Mouse (Mus musculus): ENCODE data around the gene Etv4. TPM values are rescaled to one million over a fixed set of nuclear protein-coding genes. Genes with fewer than 3 reads are reported as not detected.
A peak's percentile ranks its signal among the peaks of the same experiment; 100 is the strongest.

Gene Etv4
- 1 to 10 TPM; 1.2 to 3.0 TPM for total RNA-seq (2021)
- long read RNA-seq, experiment 1, partial matches to known transcripts: 1 of 3 reads
- long read RNA-seq, experiment 1, other reads (novel, unspliced or antisense): 1 of 3 reads
- long read RNA-seq, experiment 2, partial matches to known transcripts: 1 of 1 reads
- long read RNA-seq, experiment 2, other reads (novel, unspliced or antisense): 0 of 1 reads

GRCm38 (mm10) chr11:101785143-101785851, at the start of gene Etv4:
Etv4 (minus strand) TSS chr11:101785371.
- peak; percentile 92 to 93 for DNase-seq

DNA sequence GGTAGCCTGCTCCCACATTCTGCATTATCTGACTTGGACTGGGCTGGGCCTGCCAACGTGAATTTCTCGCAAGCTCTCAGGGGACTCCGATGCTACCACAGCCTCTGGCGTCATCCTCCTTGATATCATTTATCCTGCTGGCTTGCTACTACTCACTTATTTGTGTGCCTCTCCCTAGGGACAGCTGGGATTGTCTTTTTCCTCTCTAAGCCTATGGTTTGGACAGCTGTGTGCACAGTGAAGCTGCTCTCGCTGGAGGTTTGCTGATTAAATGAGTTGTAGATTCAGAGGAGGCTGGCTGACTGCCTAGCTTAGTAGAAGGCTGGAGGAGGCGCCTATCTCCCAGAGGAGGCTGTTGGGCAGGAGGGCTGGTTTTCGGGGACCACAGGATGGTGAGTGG, 46.8 kb upstream of the Etv4 start:
- DNase-seq: no peak

DNA sequence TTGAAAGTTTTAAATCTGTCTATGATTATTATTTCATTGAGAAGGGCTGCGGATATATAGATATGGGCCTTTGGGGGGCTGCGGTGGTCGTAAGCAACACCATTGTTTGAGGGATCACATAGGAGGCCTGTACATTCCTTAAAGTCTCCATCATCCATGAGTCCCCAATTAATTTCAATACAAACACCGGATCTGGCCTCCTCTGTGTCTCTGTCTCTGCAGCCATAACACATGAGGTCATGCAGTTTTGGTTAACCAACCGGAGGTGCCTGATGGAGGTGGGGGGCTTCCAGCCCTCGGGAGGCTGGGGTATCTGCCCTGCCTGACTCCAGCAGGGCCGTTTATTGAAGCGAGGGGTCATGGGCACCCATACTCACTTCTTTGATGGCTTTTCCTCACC, 45.4 kb upstream of the Etv4 start:
- DNase-seq: no peak

- peak; percentile 19 to 32 for DNase-seq
Measured at GRCm38 (mm10) chr11:101830112-101830511, 44.9 kb upstream of the Etv4 start.

GRCm38 (mm10) chr11:101828718-101829117, 43.5 kb upstream of the Etv4 start:
- DNase-seq: no peak

- no peak for DNase-seq
Measured at GRCm38 (mm10) chr11:101823210-101823609, 38.0 kb upstream of the Etv4 start.

GRCm38 (mm10) chr11:101820899-101821298, 35.7 kb upstream of the Etv4 start:
- DNase-seq: peak; percentile 24 to 30

DNA sequence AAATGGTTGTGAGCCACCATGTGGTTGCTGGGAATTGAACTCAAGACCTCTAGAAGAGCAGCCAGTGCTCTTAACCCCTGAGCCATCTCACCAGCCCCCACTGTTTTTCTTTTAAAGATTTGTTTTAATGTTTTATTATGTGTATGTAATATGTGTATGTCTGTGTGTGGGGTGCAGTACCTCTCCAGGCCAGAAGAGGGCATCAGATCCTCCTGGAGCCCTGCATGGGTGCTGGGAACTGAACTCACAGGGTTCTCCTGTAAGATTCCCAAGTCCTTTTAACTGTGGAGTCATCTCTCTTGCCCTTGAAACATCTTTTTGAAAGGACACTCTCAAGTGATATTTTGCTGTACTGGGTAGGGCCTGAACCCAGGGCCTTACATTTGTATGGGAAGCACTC, 34.7 kb upstream of the Etv4 start:
- no peak for DNase-seq

GRCm38 (mm10) chr11:101815103-101816085, 30.2 kb upstream of the Etv4 start:
- no peak for DNase-seq

DNA sequence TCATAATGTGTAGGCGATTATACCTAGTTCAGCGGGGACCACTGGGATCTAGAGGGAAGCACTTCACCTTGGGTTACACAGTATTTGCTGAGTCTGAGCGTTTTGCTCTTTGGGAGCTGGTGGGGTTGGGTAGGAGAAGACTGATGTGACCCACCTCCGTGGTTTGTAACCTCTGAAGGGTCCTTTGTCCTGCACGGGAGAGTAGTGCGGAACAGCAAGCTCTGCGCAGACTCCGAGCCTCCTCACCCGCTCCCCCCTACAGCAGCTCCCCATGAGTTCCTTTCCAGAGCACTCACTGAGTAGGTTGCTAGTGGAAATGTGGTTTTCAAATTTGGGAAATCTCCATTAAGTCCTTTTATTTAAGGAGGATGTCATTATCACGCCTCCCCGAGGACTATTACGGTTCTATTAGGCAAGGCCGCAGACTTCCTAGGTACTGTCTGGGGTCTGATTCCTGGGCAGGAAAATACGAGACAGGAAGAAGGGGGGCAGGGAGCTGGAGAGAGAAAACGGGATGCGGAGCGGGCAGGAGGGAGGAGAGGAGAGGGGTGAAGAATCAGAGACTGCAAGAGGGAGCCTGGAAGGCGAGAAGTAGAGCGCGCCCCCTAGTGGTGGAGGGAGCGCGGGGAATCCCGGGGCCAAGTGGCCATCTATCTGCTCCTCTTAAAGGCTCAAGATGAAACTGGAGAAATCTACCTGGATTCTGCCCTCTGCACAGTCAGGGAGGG, 29.4 kb upstream of the Etv4 start:
- peak; percentile 81 to 87 for DNase-seq

DNA sequence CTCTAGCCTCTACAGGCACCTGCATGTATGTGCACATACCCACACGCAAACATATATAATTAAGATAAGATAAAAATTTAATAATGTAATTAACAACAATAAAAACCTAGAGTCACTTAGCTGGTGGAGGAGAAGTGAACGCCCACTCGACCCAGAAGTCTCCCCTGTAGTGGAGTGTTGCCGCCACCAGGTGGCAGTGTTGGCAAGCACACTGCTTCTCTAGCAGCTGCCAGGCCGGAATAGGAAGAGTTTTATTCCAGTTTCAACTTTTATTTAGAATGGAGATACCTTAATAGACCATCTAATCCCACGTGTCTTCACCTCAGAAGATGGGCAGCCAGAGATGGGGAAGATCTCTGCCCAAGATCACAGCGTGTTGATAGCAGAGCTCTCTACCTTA, 28.1 kb upstream of the Etv4 start:
- peak; percentile 82 to 83 for DNase-seq

DNA sequence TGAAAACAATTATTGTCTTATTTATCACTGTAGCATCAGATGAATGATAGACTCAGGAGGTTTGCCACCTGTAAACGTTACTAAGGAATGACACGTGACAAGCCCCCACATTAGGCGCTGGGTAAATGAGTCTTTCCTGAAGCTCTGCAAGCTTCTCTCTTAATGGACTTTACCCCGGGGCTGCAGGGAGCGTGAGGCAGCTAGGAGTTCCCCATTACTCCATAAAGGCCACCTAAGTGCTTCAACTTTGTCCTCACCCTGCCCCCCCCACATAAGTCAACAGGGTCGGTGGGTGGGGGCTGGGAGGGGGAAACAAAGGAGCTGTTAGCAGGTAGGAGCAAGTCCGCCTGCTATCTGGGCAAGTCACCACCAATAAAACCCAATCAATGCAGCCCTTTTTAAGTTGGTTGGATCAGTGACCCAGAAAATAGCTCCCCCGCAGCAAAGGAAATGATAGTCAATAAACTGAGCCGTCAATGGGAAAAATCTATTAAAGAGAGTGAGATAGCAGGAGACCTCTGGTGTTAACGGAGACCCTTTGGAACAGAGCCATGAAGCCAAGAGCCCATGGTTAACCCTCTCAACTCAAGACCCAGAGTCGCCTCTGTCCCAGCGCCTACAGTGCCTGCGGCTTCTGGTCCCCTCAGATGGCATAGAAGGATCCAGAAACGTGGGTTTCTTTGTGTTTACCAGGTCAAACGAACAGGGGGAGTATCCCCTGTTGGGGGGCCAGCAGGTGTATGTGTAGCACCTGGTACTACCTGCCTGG, 24.1 kb upstream of the Etv4 start:
- no peak for DNase-seq

DNA sequence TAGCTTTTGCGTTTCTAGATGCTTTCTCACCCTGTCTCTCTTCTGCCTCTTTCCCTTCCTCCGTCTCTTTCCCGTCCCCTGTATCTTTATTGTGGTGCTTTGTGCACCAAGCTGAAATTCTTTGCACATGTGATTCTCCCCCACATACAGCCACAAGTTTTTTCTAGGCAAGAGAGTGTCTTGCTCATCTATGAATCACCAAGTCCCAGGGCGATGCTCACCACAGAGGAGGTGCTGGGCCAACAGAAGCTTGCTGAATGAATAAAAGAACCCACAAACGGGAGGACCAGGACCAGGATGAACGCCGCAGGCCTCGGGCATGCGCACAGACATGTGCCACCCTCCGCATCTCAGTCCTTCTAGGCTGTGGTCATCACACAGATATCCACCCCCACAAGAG, 22.1 kb upstream of the Etv4 start:
- DNase-seq: no peak

- DNase-seq: no peak
Measured at GRCm38 (mm10) chr11:101806741-101807140, 21.6 kb upstream of the Etv4 start.

- DNase-seq: no peak
Measured at GRCm38 (mm10) chr11:101805113-101805704, 20.0 kb upstream of the Etv4 start.

DNA sequence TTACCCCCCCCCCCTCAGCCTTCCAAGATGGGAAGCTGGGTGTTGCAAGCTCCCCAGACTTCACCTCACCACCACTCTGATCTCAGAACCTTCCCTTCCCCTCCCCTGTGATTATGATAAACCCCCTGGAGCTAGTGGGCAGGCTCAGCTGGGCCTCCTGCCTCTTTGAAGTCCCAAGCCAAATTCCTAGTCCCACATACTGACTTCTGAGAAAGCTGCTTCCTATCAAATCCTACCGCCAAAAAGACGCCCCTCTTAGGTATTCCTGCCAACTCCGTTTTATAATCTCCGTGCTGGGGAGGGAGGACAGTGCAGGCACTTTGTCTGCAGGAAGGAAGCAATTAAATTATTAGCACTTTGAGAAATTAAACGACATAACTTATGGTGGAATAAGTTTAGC, 16.2 kb upstream of the Etv4 start:
- DNase-seq: no peak

GRCm38 (mm10) chr11:101798083-101798482, 12.9 kb upstream of the Etv4 start:
- DNase-seq: no peak

DNA sequence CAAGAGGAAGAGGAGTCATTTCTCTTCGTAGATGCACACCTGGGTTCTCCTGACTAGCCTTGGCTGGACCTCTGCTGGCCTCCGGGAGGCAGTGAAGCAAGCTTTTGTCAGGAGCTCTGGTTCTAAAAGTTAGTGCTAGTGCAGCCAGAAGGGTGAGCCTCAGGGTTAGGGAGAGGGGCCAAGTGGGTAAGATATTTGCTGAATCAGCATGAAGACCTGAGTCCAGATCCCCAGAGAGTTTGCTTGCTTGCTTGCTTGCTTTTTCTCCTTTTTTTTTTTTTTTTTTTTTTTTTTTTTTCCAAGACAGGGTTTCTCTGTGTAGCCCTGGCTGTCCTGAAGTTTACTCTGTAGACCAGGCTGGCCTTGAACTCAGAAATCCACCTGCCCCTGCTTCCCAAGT, 12.2 kb upstream of the Etv4 start:
- DNase-seq: no peak

DNA sequence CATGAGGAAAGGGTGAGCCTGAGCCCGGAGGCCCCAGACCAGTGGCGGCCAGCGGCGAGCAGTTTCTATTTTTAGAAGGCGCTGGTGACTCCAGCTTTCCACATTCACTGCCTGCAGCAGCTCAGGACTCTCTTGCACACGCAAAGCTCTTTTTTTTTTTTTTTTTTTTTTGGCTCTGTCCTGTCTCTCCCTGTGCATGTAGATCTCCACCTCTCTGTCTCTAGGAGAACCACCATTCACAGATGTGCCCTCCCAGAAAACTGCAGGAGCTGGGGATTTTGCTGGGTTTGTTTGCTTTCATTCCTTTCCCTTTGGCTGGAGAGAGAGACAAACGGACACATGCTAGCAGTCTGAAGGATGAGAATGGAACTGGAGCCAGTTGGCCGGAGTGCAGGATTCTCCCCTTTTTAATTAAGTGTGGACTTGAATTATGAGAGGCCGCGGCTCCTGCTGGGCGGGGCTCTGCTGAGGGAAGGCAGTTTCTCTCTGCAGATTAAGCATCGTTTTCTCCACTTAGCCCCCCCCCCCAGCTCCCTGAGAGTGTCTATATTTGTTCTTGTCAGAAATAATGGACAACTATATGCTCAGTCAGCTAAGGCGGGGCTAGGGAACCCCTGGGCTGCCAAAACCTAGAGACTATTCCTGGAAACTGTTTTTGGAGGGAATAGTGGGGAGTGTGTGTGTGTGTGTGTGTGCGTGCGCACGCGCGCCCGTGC, 5.8 kb upstream of the Etv4 start:
- DNase-seq: peak; percentile 17 to 38

DNA sequence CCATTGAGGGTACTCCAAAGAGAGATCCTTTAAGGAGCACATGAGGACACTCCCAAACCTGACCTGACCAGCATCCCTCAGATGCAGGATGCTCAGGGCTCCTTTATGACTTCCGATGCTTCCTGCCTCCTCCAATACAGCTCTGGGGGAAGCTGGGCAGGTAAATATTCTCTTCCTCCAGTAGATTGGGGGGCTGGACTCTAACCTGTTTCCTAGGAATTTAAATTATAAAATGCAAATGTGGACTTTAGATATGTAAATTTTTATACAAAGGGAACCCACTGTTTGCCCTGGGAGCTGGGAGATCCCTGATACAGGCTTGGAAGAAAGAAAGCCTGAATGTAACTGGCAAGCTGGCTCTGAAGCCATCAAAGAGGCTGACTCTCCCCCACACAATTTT, 2.3 kb upstream of the Etv4 start:
- DNase-seq: no peak
